Mouse (Mus musculus): Measurements from ENCODE around the gene C1ql2. TPM values are rescaled to one million over a fixed set of nuclear protein-coding genes. Genes with fewer than 3 reads are reported as not detected.

C1ql2 gene
- not detected for total RNA-seq (2023)

GRCm38 (mm10) chr1:120340419-120341171, at the start of gene C1ql2:
Gene C1ql2, plus strand, starts transcription at chr1:120340582.

Other genes with a start within 250 kb of the C1ql2 start
- 33.7 TPM for gene Dbi, start 219.5 kb upstream of the C1ql2 start, total RNA-seq (2023)
- gene 3110009E18Rik, start 219.4 kb upstream of the C1ql2 start, total RNA-seq (2023) = 15.2 TPM
- gene Steap3, start 67.9 kb upstream of the C1ql2 start, total RNA-seq (2023) = 0.61 TPM
- gene Marco, start 164.4 kb downstream of the C1ql2 start, total RNA-seq (2023) = not detected